Mouse (Mus musculus) hindbrain, postnatal 0 days (tissue): Measurements from ENCODE around the gene Lrrc23. TPM values are rescaled to one million over a fixed set of nuclear protein-coding genes. Genes with fewer than 3 reads are reported as not detected.

ENCODE experiments used
- ATAC-seq: fragments of 200-750 bp; cut with Nextera tagmentation; 2 replicates; pipeline ENCODE4 v1.8.0; 2017; ENCODE audit warnings: mild to moderate bottlenecking, moderate TSS enrichment, moderate library complexity
- DNase-seq: peaks from one replicate; pipeline ENCODE4 v3.0.0-alpha.2; 2015; ENCODE audit warnings: low spot score
- H3K27ac ChIP-seq: fragments of 300-500 bp; sonication (generic); 2 replicates; pipeline ENCODE4 v1.5.1; 2014; ENCODE audit warnings: mild to moderate bottlenecking
- H3K27me3 ChIP-seq: fragments of 300-500 bp; sonication (generic); 2 replicates; pipeline ENCODE4 v1.6.1; 2014; ENCODE audit warnings: low read length, mixed read lengths; ENCODE audit not compliant: insufficient read depth
- H3K36me3 ChIP-seq: fragments of 300-500 bp; sonication (generic); 2 replicates; pipeline ENCODE4 v1.6.1; 2014; ENCODE audit warnings: low read length, mixed read lengths; ENCODE audit not compliant: insufficient read depth
- H3K4me1 ChIP-seq: fragments of 300-500 bp; sonication (generic); 2 replicates; pipeline ENCODE4 v1.6.1; 2014; ENCODE audit warnings: antibody characterized with exemption, low read length, mixed read lengths; ENCODE audit not compliant: insufficient read depth
- H3K4me2 ChIP-seq: fragments of 300-500 bp; sonication (generic); 2 replicates; pipeline ENCODE4 v1.6.1; 2014; ENCODE audit warnings: low read depth, mild to moderate bottlenecking, low read length, moderate library complexity, mixed read lengths
- H3K4me3 ChIP-seq: fragments of 300-500 bp; sonication (generic); 2 replicates; pipeline ENCODE4 v1.5.1; 2014; ENCODE audit warnings: low read length
- H3K9ac ChIP-seq: fragments of 300-500 bp; sonication (generic); replicated peaks from 2 replicates; pipeline ENCODE4 v1.6.1; 2014; ENCODE audit warnings: mild to moderate bottlenecking, low read length, moderate library complexity, mixed read lengths
- H3K9me3 ChIP-seq: fragments of 300-500 bp; sonication (generic); 2 replicates; pipeline ENCODE4 v1.6.1; 2016; ENCODE audit warnings: low read length, mixed read lengths
- CTCF ChIP-seq: IDR thresholded peaks from 2 replicates; pipeline ENCODE4 v1.5.1; 2016; ENCODE audit warnings: antibody characterized with exemption, control low read depth, low read depth
- WGBS: fragments of 180-500 bp; shearing (Covaris S2); extraction: QIAGEN DNeasy Blood & Tissue Kit; methylation state at CpG from one replicate; pipeline ENCODE4 v1.1.7; 2014; 5-methylcytosine and 5-hydroxymethylcytosine counted together
- polyA plus RNA-seq: library from polyadenylated mRNA; unstranded; fragments of >200 nt; fragmentation: Nextera tagmentation; extraction: Ambion mirVana; gene quantifications from 2 replicates; pipeline ENCODE4 v1.2.1, GENCODE M21; 2015
- total RNA-seq: library from RNA; depleted of rRNA; stranded (reverse); fragments of >200 nt; gene quantifications from 2 replicates; pipeline ENCODE4 v1.2.3, GENCODE M21; 2014

Gene Lrrc23
- total and polyA plus RNA-seq, 2 experiments from 2014 or later: 5.4 to 6.7 TPM

GRCm38 (mm10) chr6:124738511-124739023 is 41.0 kb downstream of the Lrrc23 start, which contains the start of gene Ptpn6:
Gene Ptpn6, minus strand, starts transcription at chr6:124738714.
- no peaks in the 10 kb centered on the region for H3K9me3 ChIP-seq
- H3K27ac ChIP-seq: no peak within 1 kb of the TSS; the same call in 1 of the 2 replicates
- H3K27me3 ChIP-seq: no peaks in the 10 kb centered on the region
- no peak for TF ChIP-seq CTCF
- no peak within 1 kb of the TSS for H3K4me2 ChIP-seq
- H3K4me1 ChIP-seq: peaks cover 5% of the 10 kb centered on the region
- H3K4me3 ChIP-seq: no peak within 1 kb of the TSS
- WGBS: 41% methylated on average over 15 of the region's 15 CpGs
- H3K36me3 ChIP-seq: peaks cover 9% of the 10 kb centered on the region; the same call in 1 of the 2 replicates
- DNase-seq (no peak), ATAC-seq (no peak)
- H3K9ac ChIP-seq: no peak within 1 kb of the TSS

DNA sequence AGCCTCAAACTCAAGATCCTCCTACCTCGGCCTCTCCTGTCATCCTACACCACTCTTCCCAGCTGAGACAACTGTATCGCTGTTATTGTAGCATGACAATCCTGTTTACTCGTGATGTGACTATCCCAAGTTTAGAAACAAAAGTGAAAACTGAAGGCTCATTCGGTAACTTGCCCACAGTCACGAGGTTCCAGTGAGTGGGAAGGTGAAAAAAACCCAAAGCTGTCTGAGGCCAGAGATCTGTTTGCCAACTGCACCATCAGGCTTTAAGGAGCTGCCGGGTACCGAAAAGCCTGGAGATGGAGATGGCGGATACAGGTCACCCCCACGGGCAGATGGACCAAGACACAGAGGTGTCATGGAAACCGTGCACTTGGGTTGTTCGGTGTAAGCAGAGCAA is 42.5 kb downstream of the Lrrc23 start:
- WGBS: 89% methylated on average over 11 of the region's 11 CpGs
- Histone ChIP-seq H3K36me3 (no peaks in the 10 kb centered on the region), H3K27me3 (no peaks in the 10 kb centered on the region), H3K27ac (no peak overlapping the region), H3K4me1 (peaks cover 5% of the 10 kb centered on the region), H3K9me3 (no peaks in the 10 kb centered on the region), H3K9ac (no peak overlapping the region), H3K4me2 (no peak overlapping the region), H3K4me3 (no peak overlapping the region)
- ATAC-seq (no peak), DNase-seq (no peak)
- TF ChIP-seq CTCF: no peak

- no peak for DNase-seq
- 92% methylated on average over 3 of the region's 3 CpGs for WGBS
- Histone ChIP-seq H3K27me3 (no peaks in the 10 kb centered on the region), H3K4me3 (no peak overlapping the region), H3K36me3 (no peaks in the 10 kb centered on the region), H3K4me1 (no peaks in the 10 kb centered on the region; the same call in none of the 2 replicates), H3K9me3 (no peaks in the 10 kb centered on the region), H3K4me2 (no peak overlapping the region), H3K27ac (no peak overlapping the region), H3K9ac (no peak overlapping the region)
- ATAC-seq: no peak
- no peak for TF ChIP-seq CTCF
These were observed 45.1 kb downstream of the Lrrc23 start for GRCm38 (mm10) chr6:124734417-124734816.

DNA sequence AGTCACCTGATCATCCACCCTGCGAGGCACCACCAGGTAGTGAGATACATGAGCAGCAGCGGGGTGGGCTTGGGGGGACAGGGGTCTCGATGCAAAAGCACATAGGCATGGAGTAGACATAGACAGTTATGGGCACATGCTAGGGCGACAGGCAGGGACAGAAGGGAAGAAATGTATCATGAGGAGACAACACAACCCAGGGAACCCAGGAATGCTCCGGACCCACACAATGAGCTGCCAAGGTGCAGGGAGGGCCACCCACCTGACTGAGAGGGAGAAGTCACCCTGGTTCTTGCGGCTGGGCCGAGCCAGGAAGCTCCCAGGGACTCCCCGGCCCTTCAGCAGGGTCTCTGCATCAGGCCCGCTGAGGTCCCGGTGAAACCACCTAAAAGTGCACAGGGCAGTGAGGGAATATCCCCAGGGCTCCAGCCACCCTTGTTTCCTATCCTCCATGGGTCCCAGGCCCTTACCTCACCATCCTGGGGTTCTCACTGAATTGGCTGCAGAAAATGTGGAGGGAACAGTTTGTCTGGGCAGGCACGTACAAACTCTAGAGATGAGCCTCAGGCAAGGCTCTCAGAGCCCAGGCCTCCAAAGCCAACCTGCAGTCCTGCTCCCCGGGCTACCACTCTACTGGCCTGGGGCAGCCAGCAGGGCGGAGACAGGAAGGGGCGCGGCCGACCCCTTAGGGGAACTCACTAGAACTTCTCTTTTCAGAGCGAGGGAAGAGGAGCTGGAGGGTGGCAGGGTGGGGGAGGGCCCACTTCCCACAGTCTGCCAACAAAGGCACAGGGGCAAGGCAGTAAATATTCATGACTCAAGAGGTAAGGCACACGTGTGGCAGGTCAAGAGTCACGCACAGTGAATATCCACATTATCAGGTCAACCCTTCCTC is 46.8 kb downstream of the Lrrc23 start:
- 52% methylated on average over 19 of the region's 19 CpGs for WGBS
- no peak overlapping the region for H3K4me3 ChIP-seq
- H3K4me1 ChIP-seq: no peaks in the 10 kb centered on the region

DNA sequence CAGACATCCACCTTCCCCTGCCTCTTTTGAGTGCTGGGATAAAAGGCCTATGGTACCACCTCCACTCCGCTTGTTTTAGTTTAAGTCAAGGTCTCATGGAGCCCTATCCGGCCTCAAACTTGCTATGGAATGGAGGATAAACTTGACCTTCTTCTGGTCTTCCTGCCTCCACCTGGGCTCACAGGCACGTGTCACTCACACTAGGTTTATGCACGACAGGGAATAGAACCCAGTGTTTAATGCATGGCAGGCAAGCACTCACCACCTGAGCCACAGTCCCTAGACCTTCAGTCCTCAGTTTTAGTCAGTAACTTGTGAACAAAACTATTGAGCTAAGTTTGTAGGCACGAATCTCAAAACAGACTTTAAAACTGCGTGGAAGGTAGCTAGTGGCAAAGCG is 48.5 kb downstream of the Lrrc23 start:
- no peak for ATAC-seq
- 89% methylated on average over 7 of the region's 7 CpGs for WGBS

More for the DNA sequence above, 46.8 kb downstream of the Lrrc23 start:
- H3K27ac ChIP-seq: no peak overlapping the region
- no peak for TF ChIP-seq CTCF
- no peak for DNase-seq
- H3K27me3 ChIP-seq: no peaks in the 10 kb centered on the region
- H3K4me2 ChIP-seq: no peak overlapping the region
- no peaks in the 10 kb centered on the region for H3K36me3 ChIP-seq
- H3K9ac ChIP-seq: no peak overlapping the region
- no peaks in the 10 kb centered on the region for H3K9me3 ChIP-seq
- ATAC-seq: no peak

GRCm38 (mm10) chr6:124729850-124730705 is 49.4 kb downstream of the Lrrc23 start:
- Histone ChIP-seq H3K4me1 (no peaks in the 10 kb centered on the region), H3K4me2 (no peak overlapping the region), H3K9me3 (no peaks in the 10 kb centered on the region), H3K36me3 (no peaks in the 10 kb centered on the region), H3K9ac (no peak overlapping the region), H3K27ac (no peak overlapping the region), H3K4me3 (no peak overlapping the region), H3K27me3 (no peaks in the 10 kb centered on the region)
- ATAC-seq: no peak
- 90% methylated on average over 8 of the region's 8 CpGs for WGBS
- TF ChIP-seq CTCF: no peak
- DNase-seq: no peak

More for the DNA sequence above, 48.5 kb downstream of the Lrrc23 start:
- Histone ChIP-seq H3K4me3 (no peak overlapping the region), H3K36me3 (no peaks in the 10 kb centered on the region), H3K9ac (no peak overlapping the region), H3K27ac (no peak overlapping the region), H3K27me3 (no peaks in the 10 kb centered on the region), H3K4me1 (no peaks in the 10 kb centered on the region), H3K4me2 (no peak overlapping the region), H3K9me3 (no peaks in the 10 kb centered on the region)
- no peak for DNase-seq
- TF ChIP-seq CTCF: no peak
